Mouse (Mus musculus) liver, embryonic 11.5 days (tissue): ENCODE data around the gene Gins2. TPM values are rescaled to one million over a fixed set of nuclear protein-coding genes. Genes with fewer than 3 reads are reported as not detected.

Experiments
- ATAC-seq: fragments of 200-750 bp; cut with Nextera tagmentation; replicated peaks from 2 replicates; pipeline ENCODE4 v1.8.0; 2017; ENCODE audit warnings: moderate number of reproducible peaks, mild to moderate bottlenecking, moderate TSS enrichment, moderate library complexity; ENCODE audit not compliant: low FRiP score
- DNase-seq: peaks from one replicate; pipeline ENCODE4 v3.0.0-alpha.2; 2017; ENCODE audit warnings: low spot score
- H3K27ac ChIP-seq: fragments of 300-500 bp; sonication (generic); 2 replicates; pipeline ENCODE4 v1.5.1; 2014; ENCODE audit warnings: mild to moderate bottlenecking, low read depth, low read length, control low read depth
- H3K27me3 ChIP-seq: fragments of 300-500 bp; sonication (generic); replicated peaks from 2 replicates; pipeline ENCODE4 v1.6.1; 2014; ENCODE audit warnings: low read length, mixed read lengths; ENCODE audit not compliant: control insufficient read depth, insufficient read depth
- H3K36me3 ChIP-seq: fragments of 300-500 bp; sonication (generic); 2 replicates; pipeline ENCODE4 v1.6.1; 2014; ENCODE audit warnings: mild to moderate bottlenecking, low read length, moderate library complexity, mixed read lengths; ENCODE audit not compliant: control insufficient read depth, insufficient read depth
- H3K4me1 ChIP-seq: fragments of 300-500 bp; sonication (generic); replicated peaks from 2 replicates; pipeline ENCODE4 v1.6.1; 2014; ENCODE audit warnings: low read length, mixed read lengths; ENCODE audit not compliant: control insufficient read depth, insufficient read depth
- H3K4me2 ChIP-seq: fragments of 300-500 bp; sonication (generic); 2 replicates; pipeline ENCODE4 v1.6.1; 2014; ENCODE audit warnings: mild to moderate bottlenecking, control low read depth, moderate library complexity
- H3K4me3 ChIP-seq: fragments of 300-500 bp; sonication (generic); 2 replicates; pipeline ENCODE4 v1.5.1; 2014; ENCODE audit warnings: low read depth, low read length, control low read depth
- H3K9ac ChIP-seq: fragments of 300-500 bp; sonication (generic); 2 replicates; pipeline ENCODE4 v1.6.1; 2014; ENCODE audit warnings: low read depth, low read length, control low read depth
- H3K9me3 ChIP-seq: fragments of 300-500 bp; sonication (generic); 2 replicates; pipeline ENCODE4 v1.6.1; 2016; ENCODE audit warnings: low read length, inconsistent platforms, mixed read lengths; ENCODE audit not compliant: control insufficient read depth
- WGBS: fragments of 180-500 bp; shearing (Covaris S2); extraction: QIAGEN DNeasy Blood & Tissue Kit; methylation state at CpG from one replicate; pipeline ENCODE4 v1.1.7; 2014; 5-methylcytosine and 5-hydroxymethylcytosine counted together
- microRNA-seq: library from miRNA; unstranded; fragments of <30 nt; microRNA quantifications from one replicate; pipeline ENCODE4, GENCODE M21; 2017; ENCODE audit warnings: borderline number of aligned reads
- polyA plus RNA-seq: library from polyadenylated mRNA; unstranded; fragments of >200 nt; fragmentation: Nextera tagmentation; extraction: Ambion mirVana; gene quantifications from 2 replicates; pipeline ENCODE4 v1.2.1, GENCODE M21; 2014

The Gins2 gene
- polyA plus RNA-seq, 1 experiment from 2014 or later, result 125 TPM

- Histone ChIP-seq H3K4me2 (no peak overlapping the region; the same call in 1 of the 2 replicates), H3K36me3 (no peaks in the 10 kb centered on the region), H3K4me3 (no peak overlapping the region), H3K9ac (no peak overlapping the region), H3K4me1 (peaks cover 83% of the 10 kb centered on the region), H3K9me3 (no peaks in the 10 kb centered on the region), H3K27ac (no peak overlapping the region), H3K27me3 (no peaks in the 10 kb centered on the region)
- ATAC-seq, result no peak
- WGBS, result 37% methylated on average over 8 of the region's 8 CpGs
- no peak for DNase-seq
These were observed 55.0 kb downstream of the Gins2 start for GRCm38 (mm10) chr8:120534080-120534479.

- H3K4me3 ChIP-seq, result no peak overlapping the region
- H3K36me3 ChIP-seq, result no peaks in the 10 kb centered on the region
- 0 out of 2 replicates have a peak overlapping the region, but pooled peaks have one; percentile 4 for H3K9ac ChIP-seq
- H3K9me3 ChIP-seq, result no peaks in the 10 kb centered on the region
- H3K4me1 ChIP-seq, result peaks cover 83% of the 10 kb centered on the region
- peak overlapping the region; percentile 54 for H3K4me2 ChIP-seq
- no peaks in the 10 kb centered on the region for H3K27me3 ChIP-seq
- ATAC-seq, result no peak
- no peak overlapping the region for H3K27ac ChIP-seq
- DNase-seq, result no peak
- 41% methylated on average over 3 of the region's 3 CpGs for WGBS
These were observed 55.7 kb downstream of the Gins2 start for GRCm38 (mm10) chr8:120533380-120533779.

GRCm38 (mm10) chr8:120532517-120533215 is 56.4 kb downstream of the Gins2 start:
- DNase-seq, result no peak
- Histone ChIP-seq H3K4me3 (peak overlapping the region; percentile 16), H3K36me3 (no peaks in the 10 kb centered on the region), H3K9me3 (no peaks in the 10 kb centered on the region), H3K9ac (no peak overlapping the region), H3K27me3 (no peaks in the 10 kb centered on the region), H3K4me2 (peak overlapping the region; percentile 54), H3K27ac (peak overlapping the region; percentile 4; the same call in 1 of the 2 replicates), H3K4me1 (peaks cover 87% of the 10 kb centered on the region)
- WGBS, result 6% methylated on average over 29 of the region's 29 CpGs
- ATAC-seq, result peak; percentile 28

- Histone ChIP-seq H3K4me2 (peak overlapping the region; percentile 54), H3K4me3 (peak overlapping the region; percentile 8; the same call in 1 of the 2 replicates), H3K27ac (peak overlapping the region; percentile 63), H3K4me1 (peaks cover 91% of the 10 kb centered on the region), H3K9ac (peak overlapping the region; percentile 42; the same call in 1 of the 2 replicates), H3K27me3 (no peaks in the 10 kb centered on the region), H3K9me3 (no peaks in the 10 kb centered on the region), H3K36me3 (no peaks in the 10 kb centered on the region)
- 56% methylated on average over 10 of the region's 10 CpGs for WGBS
- no peak for DNase-seq
- no peak for ATAC-seq
These were observed 57.2 kb downstream of the Gins2 start for GRCm38 (mm10) chr8:120531775-120532516.

- 48% methylated on average over 16 of the region's 16 CpGs for WGBS
- peaks cover 91% of the 10 kb centered on the region for H3K4me1 ChIP-seq
- H3K4me2 ChIP-seq, result peak overlapping the region; percentile 26; the same call in 1 of the 2 replicates
These were observed 58.0 kb downstream of the Gins2 start for GRCm38 (mm10) chr8:120530954-120531656.

GRCm38 (mm10) chr8:120529226-120529625 is 59.9 kb downstream of the Gins2 start:
- H3K9ac ChIP-seq, result no peak overlapping the region
- no peaks in the 10 kb centered on the region for H3K36me3 ChIP-seq
- H3K4me3 ChIP-seq, result no peak overlapping the region
- DNase-seq (no peak), ATAC-seq (no peak)
- WGBS, result 44% methylated on average over 7 of the region's 7 CpGs
- 0 out of 2 replicates have a peak overlapping the region, but pooled peaks have one; percentile 43 for H3K27ac ChIP-seq
- H3K9me3 ChIP-seq, result no peaks in the 10 kb centered on the region
- peaks cover 93% of the 10 kb centered on the region for H3K4me1 ChIP-seq
- H3K4me2 ChIP-seq, result no peak overlapping the region
- H3K27me3 ChIP-seq, result no peaks in the 10 kb centered on the region

More at GRCm38 (mm10) chr8:120530954-120531656, 58.0 kb downstream of the Gins2 start:
- DNase-seq (no peak), ATAC-seq (no peak)
- Histone ChIP-seq H3K27ac (no peak overlapping the region), H3K9ac (no peak overlapping the region; the same call in 1 of the 2 replicates), H3K27me3 (no peaks in the 10 kb centered on the region), H3K9me3 (no peaks in the 10 kb centered on the region), H3K36me3 (no peaks in the 10 kb centered on the region), H3K4me3 (no peak overlapping the region)

Small RNA genes lying within 50 kb of the gene (microRNA-seq; reads per million reads assigned to microRNA genes)
- gene Mir7687, result 1.1 reads per million

Other genes starting within 250 kb of the Gins2 start
- 1.6 and 4.1 TPM in 2 replicates for gene 1190005I06Rik, start 58.3 kb upstream of the Gins2 start, polyA plus RNA-seq
- 0.69 and 2.4 TPM in 2 replicates for gene Gm27021, start 78.8 kb upstream of the Gins2 start, polyA plus RNA-seq
- gene Cox4i1, start 78.9 kb upstream of the Gins2 start, polyA plus RNA-seq, result 1,052 and 1,118 TPM in 2 replicates
- gene Emc8, start 79.3 kb upstream of the Gins2 start, polyA plus RNA-seq, result 265 and 295 TPM in 2 replicates
- 10.5 and 12.3 TPM in 2 replicates for gene Irf8, start 147.1 kb upstream of the Gins2 start, polyA plus RNA-seq